Mouse (Mus musculus) midbrain, embryonic 13.5 days (tissue): ENCODE measurements around the gene Itga3. TPM values are rescaled to one million over a fixed set of nuclear protein-coding genes. Genes with fewer than 3 reads are reported as not detected.
A peak's percentile ranks its signal among the peaks of the same experiment; 100 is the strongest.
"Not testable (repeated sequence)": the region's sequence is repeated elsewhere in the genome, so short reads cannot be mapped to it uniquely, and the experiment has no call there.

ENCODE experiments used
- ATAC-seq: fragments of 200-750 bp; cut with Nextera tagmentation; 2 replicates; pipeline ENCODE4 v1.8.0; 2017; ENCODE audit warnings: mild to moderate bottlenecking, moderate TSS enrichment, moderate library complexity
- H3K27ac ChIP-seq: fragments of 300-500 bp; sonication (generic); 2 replicates; pipeline ENCODE4 v1.5.1; 2015; ENCODE audit warnings: inconsistent platforms, mild to moderate bottlenecking, moderate library complexity
- H3K27me3 ChIP-seq: fragments of 300-500 bp; sonication (generic); 2 replicates; pipeline ENCODE4 v1.6.1; 2015; ENCODE audit warnings: mild to moderate bottlenecking, inconsistent platforms
- H3K36me3 ChIP-seq: fragments of 300-500 bp; sonication (generic); 2 replicates; pipeline ENCODE4 v1.6.1; 2015; ENCODE audit warnings: mild to moderate bottlenecking, inconsistent platforms
- H3K4me1 ChIP-seq: fragments of 300-500 bp; sonication (generic); replicated peaks from 2 replicates; pipeline ENCODE4 v1.6.1; 2015; ENCODE audit warnings: inconsistent platforms
- H3K4me2 ChIP-seq: fragments of 300-500 bp; sonication (generic); replicated peaks from 2 replicates; pipeline ENCODE4 v1.6.1; 2015; ENCODE audit warnings: moderate library complexity, mild to moderate bottlenecking, inconsistent platforms
- H3K4me3 ChIP-seq: fragments of 300-500 bp; sonication (generic); replicated peaks from 2 replicates; pipeline ENCODE4 v1.5.1; 2015; ENCODE audit warnings: mild to moderate bottlenecking, inconsistent platforms
- H3K9ac ChIP-seq: fragments of 300-500 bp; sonication (generic); replicated peaks from 2 replicates; pipeline ENCODE4 v1.6.1; 2015; ENCODE audit warnings: mild to moderate bottlenecking, inconsistent platforms
- H3K9me3 ChIP-seq: fragments of 300-500 bp; sonication (generic); 2 replicates; pipeline ENCODE4 v1.6.1; 2016; ENCODE audit warnings: mild to moderate bottlenecking, inconsistent platforms
- WGBS: fragments of 180-500 bp; shearing (Covaris S2); methylation state at CpG from one replicate; pipeline ENCODE4 v1.1.7; 2015; 5-methylcytosine and 5-hydroxymethylcytosine counted together
- polyA plus RNA-seq: library from polyadenylated mRNA; unstranded; fragments of >200 nt; fragmentation: Nextera tagmentation; extraction: Ambion mirVana; gene quantifications from 2 replicates; pipeline ENCODE4 v1.2.1, GENCODE M21; 2015

Gene Itga3
- polyA plus RNA-seq, 1 experiment from 2014 or later: 8.8 TPM

- WGBS: 81% methylated on average over 10 of the region's 10 CpGs
- peaks cover 86% of the 10 kb centered on the region for H3K36me3 ChIP-seq
- no peak overlapping the region for H3K4me2 ChIP-seq
Measured at GRCm38 (mm10) chr11:95022237-95022992, 54.2 kb downstream of the Itga3 start.

DNA sequence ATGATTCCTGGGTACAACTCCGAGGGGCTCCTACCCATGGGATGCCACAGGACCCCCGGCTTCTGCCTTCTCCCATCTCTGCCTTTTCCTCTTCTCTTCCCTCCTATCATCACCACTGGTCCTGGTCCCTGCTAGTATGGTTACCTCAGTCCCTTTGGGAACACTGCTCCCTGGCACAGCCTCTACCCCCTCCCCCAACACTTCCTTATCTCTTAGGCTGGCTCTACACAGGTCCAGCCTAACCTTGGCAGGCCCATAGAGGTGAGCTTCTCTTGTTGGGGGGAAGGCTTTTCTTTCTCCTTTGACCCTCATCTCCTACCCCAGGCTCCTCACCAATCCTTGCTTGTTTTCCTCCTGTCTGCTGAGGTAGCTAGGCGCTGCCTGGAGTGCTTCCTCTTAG, 61.1 kb downstream of the Itga3 start:
- ATAC-seq: no peak
- Histone ChIP-seq H3K4me1 (peaks cover 72% of the 10 kb centered on the region), H3K27ac (no peak overlapping the region), H3K4me2 (no peak overlapping the region), H3K27me3 (no peaks in the 10 kb centered on the region), H3K9me3 (no peaks in the 10 kb centered on the region), H3K9ac (peak overlapping the region; percentile 25), H3K4me3 (no peak overlapping the region), H3K36me3 (peaks cover 62% of the 10 kb centered on the region)
- WGBS: 71% methylated on average over 3 of the region's 3 CpGs

More at GRCm38 (mm10) chr11:95022237-95022992, 54.2 kb downstream of the Itga3 start:
- Histone ChIP-seq H3K27ac (no peak overlapping the region), H3K4me1 (peaks cover 17% of the 10 kb centered on the region; the same call in 1 of the 2 replicates), H3K4me3 (no peak overlapping the region), H3K9me3 (no peaks in the 10 kb centered on the region), H3K27me3 (no peaks in the 10 kb centered on the region), H3K9ac (no peak overlapping the region)
- ATAC-seq: no peak

DNA sequence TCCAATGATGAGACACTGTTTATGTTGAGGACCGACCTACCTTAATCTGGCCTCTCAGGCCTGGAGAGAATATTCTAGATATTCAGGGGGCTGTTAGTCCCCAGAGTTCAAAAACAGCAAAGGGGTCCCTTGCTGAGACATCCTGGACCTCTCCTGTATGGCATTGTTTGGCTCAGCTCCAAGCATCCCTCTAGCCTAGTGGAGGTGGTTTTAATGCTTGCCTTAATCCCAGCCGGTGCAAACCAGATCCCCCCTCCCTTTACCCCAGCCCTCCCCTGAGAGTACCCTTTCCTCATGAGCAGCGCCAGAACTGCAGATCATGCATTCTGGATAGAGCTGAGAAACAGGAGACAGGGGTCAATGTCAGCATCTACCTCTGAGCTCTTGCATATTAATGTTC, 64.1 kb downstream of the Itga3 start:
- H3K36me3 ChIP-seq: peaks cover 35% of the 10 kb centered on the region
- no peak for ATAC-seq
- H3K9me3 ChIP-seq: no peaks in the 10 kb centered on the region
- peak overlapping the region; percentile 100 for H3K9ac ChIP-seq
- H3K4me1 ChIP-seq: peaks cover 82% of the 10 kb centered on the region
- peak overlapping the region; percentile 94 for H3K4me2 ChIP-seq
- WGBS: 27% methylated on average over 3 of the region's 3 CpGs
- peak overlapping the region; percentile 98; the same call in 1 of the 2 replicates for H3K27ac ChIP-seq
- peak overlapping the region; percentile 77 for H3K4me3 ChIP-seq
- no peaks in the 10 kb centered on the region for H3K27me3 ChIP-seq

DNA sequence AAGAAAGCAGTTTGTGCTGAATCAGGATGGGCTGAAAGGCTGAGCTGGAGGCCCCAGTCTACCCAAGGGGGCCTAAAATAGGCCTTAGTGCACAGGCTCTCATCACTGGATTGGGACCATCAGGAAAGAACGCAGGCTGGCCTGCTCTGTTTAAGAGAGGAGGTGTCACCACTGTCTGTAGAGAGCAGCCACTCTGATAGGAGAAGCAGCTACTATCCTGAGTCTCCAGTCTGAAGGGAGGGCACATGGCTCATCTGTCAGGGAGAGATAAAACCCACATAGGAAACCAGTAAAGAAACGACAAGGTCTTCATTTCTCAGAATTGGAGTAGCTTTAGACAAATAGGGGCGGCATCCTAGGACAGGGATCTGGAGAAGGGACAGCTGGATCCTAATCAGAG, 64.5 kb downstream of the Itga3 start:
- Histone ChIP-seq H3K27ac (peak overlapping the region; percentile 98), H3K4me3 (peak overlapping the region; percentile 77), H3K9ac (peak overlapping the region; percentile 100), H3K36me3 (peaks cover 31% of the 10 kb centered on the region), H3K9me3 (no peaks in the 10 kb centered on the region), H3K4me2 (peak overlapping the region; percentile 94), H3K27me3 (no peaks in the 10 kb centered on the region), H3K4me1 (peaks cover 82% of the 10 kb centered on the region)
- 47% methylated on average over 3 of the region's 3 CpGs for WGBS
- ATAC-seq: no peak

DNA sequence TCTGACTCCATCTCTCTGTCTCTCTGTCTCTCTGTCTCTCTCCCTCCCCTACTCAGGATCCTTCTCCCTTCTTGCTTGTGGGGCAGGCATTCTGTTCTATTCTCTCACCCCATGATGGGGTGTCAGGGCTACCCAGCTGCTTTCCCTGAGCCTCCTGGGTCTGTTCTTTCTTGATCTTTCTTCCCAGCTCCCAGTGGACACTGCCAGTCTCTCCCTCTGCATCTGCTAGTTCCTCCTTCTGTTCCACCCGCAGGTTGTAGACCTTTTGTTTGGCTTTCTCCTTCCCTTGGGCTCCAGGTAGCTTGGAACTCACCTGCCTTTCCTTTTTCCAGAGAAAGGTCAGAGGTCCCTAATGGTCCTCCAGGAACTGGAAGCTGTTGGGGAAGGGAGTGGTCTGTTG, 65.2 kb downstream of the Itga3 start:
- Histone ChIP-seq H3K4me3 (peak overlapping the region; percentile 77), H3K27ac (peak overlapping the region; percentile 98), H3K4me1 (peaks cover 80% of the 10 kb centered on the region), H3K4me2 (peak overlapping the region; percentile 94), H3K27me3 (no peaks in the 10 kb centered on the region), H3K9me3 (no peaks in the 10 kb centered on the region), H3K9ac (peak overlapping the region; percentile 100), H3K36me3 (peaks cover 25% of the 10 kb centered on the region)
- WGBS: 38% methylated on average over 1 of the region's 1 CpGs
- ATAC-seq: no peak

DNA sequence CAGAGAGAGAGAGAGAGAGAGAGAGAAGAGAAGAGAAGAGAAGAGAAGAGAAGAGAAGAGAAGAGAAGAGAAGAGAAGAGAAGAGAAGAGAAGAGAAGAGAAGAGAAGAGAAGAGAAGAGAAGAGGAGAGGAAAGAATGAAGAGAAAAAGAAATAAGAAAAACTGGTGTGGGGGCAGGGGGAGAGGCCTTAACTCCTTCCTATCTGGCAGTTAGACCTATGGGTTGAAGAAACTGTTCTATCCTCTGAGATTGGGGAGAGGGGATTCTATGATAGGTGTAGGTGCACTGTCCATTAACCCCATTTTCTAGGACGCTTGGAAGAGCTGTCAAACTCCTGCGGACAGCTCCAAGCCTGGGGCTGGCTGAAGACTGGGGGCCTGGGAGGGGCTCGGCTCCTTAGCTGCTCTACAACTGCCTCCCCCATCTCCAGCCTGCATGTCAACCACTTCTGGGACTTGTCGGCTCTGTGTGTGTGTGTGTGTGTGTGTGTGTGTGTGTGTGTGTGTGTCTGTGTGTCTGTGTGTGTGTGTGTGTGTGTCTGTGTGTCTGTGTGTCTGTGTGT, 65.7 kb downstream of the Itga3 start:
- H3K4me1 ChIP-seq: peaks cover 80% of the 10 kb centered on the region
- peak overlapping the region; percentile 77 for H3K4me3 ChIP-seq
- peaks cover 20% of the 10 kb centered on the region for H3K36me3 ChIP-seq
- ATAC-seq, H3K9me3 ChIP-seq, H3K27me3 ChIP-seq: not testable (repeated sequence)
- peak overlapping the region; percentile 98 for H3K27ac ChIP-seq
- WGBS: 3% methylated on average over 4 of the region's 4 CpGs
- H3K4me2 ChIP-seq: peak overlapping the region; percentile 94
- H3K9ac ChIP-seq: peak overlapping the region; percentile 100

GRCm38 (mm10) chr11:95010141-95010739, 66.4 kb downstream of the Itga3 start:
- Histone ChIP-seq H3K9me3 (no peaks in the 10 kb centered on the region), H3K27ac (peak overlapping the region; percentile 98), H3K36me3 (peaks cover 19% of the 10 kb centered on the region), H3K4me1 (peaks cover 79% of the 10 kb centered on the region), H3K9ac (peak overlapping the region; percentile 100), H3K4me3 (peak overlapping the region; percentile 77), H3K27me3 (no peaks in the 10 kb centered on the region), H3K4me2 (peak overlapping the region; percentile 94)
- ATAC-seq: peak; percentile 65
- under 1% methylated on average over 31 of the region's 40 CpGs for WGBS

- H3K36me3 ChIP-seq: peaks cover 19% of the 10 kb centered on the region
- H3K27me3 ChIP-seq: no peaks in the 10 kb centered on the region
- no peaks in the 10 kb centered on the region for H3K9me3 ChIP-seq
- H3K4me1 ChIP-seq: peaks cover 75% of the 10 kb centered on the region
- H3K27ac ChIP-seq: peak within 1 kb of the TSS; percentile 98
- peak; percentile 69 for ATAC-seq
- H3K9ac ChIP-seq: peak within 1 kb of the TSS; percentile 100
- H3K4me3 ChIP-seq: peak within 1 kb of the TSS; percentile 77
- under 1% methylated on average over 18 of the region's 32 CpGs for WGBS
- H3K4me2 ChIP-seq: peak within 1 kb of the TSS; percentile 94
Measured at GRCm38 (mm10) chr11:95009629-95010014, 67.0 kb downstream of the Itga3 start, which contains the start of gene Samd14. Samd14 (plus strand) TSS chr11:95009879.

GRCm38 (mm10) chr11:95008661-95009628, 67.7 kb downstream of the Itga3 start:
- Histone ChIP-seq H3K27ac (peak overlapping the region; percentile 98), H3K9ac (peak overlapping the region; percentile 100), H3K9me3 (no peaks in the 10 kb centered on the region), H3K36me3 (peaks cover 19% of the 10 kb centered on the region), H3K4me1 (peaks cover 75% of the 10 kb centered on the region), H3K4me3 (peak overlapping the region; percentile 77), H3K4me2 (peak overlapping the region; percentile 94), H3K27me3 (no peaks in the 10 kb centered on the region)
- no peak; the same call in 1 of the 2 replicates for ATAC-seq
- WGBS: 32% methylated on average over 15 of the region's 15 CpGs

DNA sequence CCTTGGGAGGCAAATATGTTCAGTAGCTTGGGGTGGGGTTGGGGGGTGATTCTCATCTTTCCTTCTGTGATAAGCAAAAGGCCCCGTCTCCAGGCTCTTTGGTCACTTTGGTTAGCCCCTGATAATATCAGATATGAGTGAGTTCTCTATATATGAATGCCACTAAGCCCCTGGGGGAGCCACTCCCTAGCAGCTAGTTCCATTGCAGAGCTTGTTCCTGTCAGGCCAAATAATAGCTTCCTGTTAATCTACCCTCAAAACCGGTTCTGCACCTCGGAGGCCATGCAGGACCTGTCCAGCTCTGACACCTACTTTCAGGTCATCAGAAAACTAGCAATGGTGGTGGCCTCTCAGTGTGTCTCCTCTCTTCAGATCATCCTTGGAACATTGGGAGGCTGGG, 69.2 kb downstream of the Itga3 start:
- Histone ChIP-seq H3K4me1 (peaks cover 61% of the 10 kb centered on the region), H3K9me3 (no peaks in the 10 kb centered on the region), H3K27me3 (no peaks in the 10 kb centered on the region), H3K36me3 (peaks cover 33% of the 10 kb centered on the region), H3K4me2 (peak overlapping the region; percentile 73), H3K27ac (peak overlapping the region; percentile 81), H3K4me3 (no peak overlapping the region), H3K9ac (peak overlapping the region; percentile 66; the same call in 1 of the 2 replicates)
- WGBS: 80% methylated on average over 3 of the region's 3 CpGs
- ATAC-seq: no peak

- Histone ChIP-seq H3K27me3 (no peaks in the 10 kb centered on the region), H3K9ac (peak overlapping the region; percentile 66), H3K27ac (peak overlapping the region; percentile 81), H3K4me3 (peak overlapping the region; percentile 39), H3K4me1 (peaks cover 55% of the 10 kb centered on the region), H3K9me3 (no peaks in the 10 kb centered on the region), H3K4me2 (peak overlapping the region; percentile 73), H3K36me3 (peaks cover 41% of the 10 kb centered on the region)
- 2% methylated on average over 27 of the region's 27 CpGs for WGBS
- peak; percentile 69 for ATAC-seq
Measured at GRCm38 (mm10) chr11:95006525-95007219, 69.9 kb downstream of the Itga3 start.
